Mouse (Mus musculus): ENCODE measurements at regions not wholly inside any gene's neighbourhood (a gene's known extent, or its start where the extent isn't known, plus 50 kb on each side); places are given as distances from the start of the nearest gene placed in this dataset.
"Not testable (repeated sequence)": the region's sequence is repeated elsewhere in the genome, so short reads cannot be mapped to it uniquely, and the experiment has no call there.

DNA sequence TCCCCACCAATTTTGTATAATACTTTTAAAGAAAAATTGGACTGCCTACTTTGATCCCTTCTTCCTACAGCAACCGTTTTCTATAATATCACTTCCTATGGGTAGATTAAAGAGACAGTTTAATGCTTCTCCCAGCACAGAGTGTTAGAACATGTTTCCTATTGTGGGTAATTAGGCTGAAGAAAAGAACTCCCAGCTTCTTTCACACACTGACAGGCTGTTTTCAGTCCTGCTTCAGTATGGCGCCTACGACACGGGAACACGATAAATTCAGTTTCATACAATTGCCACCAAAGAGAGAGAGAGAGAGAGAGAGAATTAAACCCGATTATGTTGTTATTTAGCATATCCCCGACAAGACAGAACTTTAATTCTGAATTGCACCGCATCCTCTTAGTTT, 644.5 kb upstream of the Gm19410 start:
- DNase-seq (ENCODE audit: low read depth, low spot score), result no peak

DNA sequence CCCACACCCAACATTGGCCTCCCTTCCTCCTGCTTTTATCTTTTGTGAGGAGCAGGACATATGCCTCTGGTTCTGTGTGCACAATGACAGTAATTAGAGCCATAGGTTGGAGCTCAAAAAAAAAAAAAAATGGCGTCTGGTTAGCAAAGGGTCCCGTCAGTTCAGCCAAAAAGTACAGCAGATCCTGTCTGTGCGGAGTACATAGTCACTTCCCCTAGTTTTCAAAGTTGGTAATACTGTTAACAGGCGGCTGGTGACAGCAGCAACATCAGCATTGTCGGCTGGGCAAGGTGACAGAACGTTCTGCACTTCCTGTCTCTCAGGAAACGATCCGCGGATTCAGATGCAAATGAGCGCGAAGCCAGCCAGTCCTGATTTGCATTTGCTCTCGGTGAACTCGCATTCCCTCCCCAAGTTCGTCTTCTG, 642.4 kb upstream of the Gm19410 start:
- DNase-seq (ENCODE audit: low read depth, low spot score), result peak; percentile 30

DNA sequence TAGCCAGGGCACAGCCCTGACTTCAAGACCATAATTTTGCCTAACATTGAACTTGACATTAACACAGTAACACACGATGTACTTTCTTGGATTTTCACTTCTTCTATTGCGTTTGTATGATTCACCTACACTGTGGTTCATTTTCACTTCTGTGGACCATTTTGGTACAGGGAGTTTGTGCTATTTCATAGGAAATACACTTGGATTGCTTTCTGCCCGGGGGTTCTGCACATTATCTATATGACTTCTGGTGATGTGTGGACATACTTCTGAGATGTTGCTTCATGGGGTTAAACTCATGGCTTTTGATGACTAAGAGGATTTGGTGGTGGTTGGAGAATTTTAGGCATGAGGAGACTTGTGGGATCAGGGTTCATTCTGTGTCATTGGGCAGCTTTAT, 640.4 kb upstream of the Gm19410 start:
- DNase-seq (ENCODE audit: low read depth, low spot score), result no peak

DNA sequence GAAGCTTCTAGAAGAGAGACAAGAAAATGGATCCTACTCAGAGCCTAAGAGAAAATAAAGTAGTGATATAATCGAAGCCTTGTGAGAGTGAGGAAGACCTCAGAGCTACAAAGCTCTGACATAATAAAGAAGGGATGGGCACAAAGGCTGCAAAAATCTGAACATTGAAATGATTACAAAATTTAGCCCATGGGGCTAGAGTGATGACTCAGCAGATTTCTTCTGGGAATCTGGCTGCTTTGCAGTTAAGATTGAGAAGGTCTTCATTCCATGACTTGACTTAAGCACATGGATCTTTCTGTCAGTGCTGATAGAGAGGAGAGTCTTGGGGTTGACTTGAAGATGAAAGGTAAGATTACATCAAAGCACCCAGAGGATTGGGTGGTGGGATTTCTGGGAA, 633.3 kb upstream of the Gm19410 start:
- DNase-seq (ENCODE audit: low read depth, low spot score), result no peak

DNA sequence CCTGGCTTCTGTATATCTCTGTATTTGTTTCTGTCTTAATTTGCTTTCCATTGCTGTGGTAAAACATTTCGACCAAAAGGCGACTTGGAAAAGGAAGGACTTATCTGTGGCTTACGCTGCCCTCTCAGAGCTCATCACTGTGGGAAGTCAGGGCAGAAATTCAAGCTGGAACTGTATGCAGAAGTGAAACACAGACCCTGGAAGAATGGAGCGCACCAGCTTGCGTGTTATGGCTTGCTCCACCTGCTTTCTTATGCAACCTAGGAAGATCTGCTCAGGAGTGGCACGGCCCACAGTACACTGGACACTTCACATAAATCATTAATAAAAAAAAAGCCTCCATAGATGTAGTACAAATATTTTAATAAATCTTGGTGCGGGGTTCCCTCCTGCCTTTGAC, 630.0 kb upstream of the Gm19410 start:
- no peak for DNase-seq (ENCODE audit: low read depth, low spot score)

DNA sequence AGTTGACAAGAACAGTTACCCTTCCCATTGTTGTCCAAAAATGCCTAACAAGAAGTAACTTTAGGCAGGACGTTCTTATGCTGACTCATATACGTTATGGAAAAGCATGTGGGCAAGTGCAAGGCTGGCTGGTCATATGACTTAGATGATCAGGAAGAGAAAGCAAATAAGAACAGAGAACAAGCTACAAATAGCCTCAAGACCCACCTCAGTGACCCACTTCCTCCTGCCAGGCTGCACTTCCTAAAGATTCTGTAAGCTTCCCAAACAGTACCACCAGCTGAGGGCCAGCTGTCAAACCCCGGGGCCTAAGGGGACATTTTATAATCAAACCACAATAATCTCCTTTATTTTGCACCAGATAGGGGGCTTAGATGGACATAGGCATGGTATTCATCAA, 628.9 kb upstream of the Gm19410 start:
- DNase-seq (ENCODE audit: low read depth, low spot score), result no peak

DNA sequence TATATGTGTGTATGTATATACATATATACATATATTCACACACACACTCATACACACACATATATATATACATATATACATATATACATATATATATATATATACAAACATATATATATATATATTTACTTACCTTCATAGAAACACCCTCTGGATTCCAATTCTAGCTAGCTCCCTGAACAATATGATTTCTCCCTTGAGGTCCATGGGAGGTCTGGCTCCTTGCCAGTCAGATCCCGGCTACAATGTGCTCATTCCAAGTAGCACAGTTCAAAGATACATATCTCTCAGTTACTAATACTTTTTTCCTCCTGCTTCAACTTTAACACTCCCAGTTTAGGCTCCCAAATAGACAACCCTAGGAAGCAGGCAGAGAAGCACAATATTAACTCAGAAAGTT, 624.8 kb upstream of the Gm19410 start:
- DNase-seq (ENCODE audit: low read depth, low spot score), result no peak

DNA sequence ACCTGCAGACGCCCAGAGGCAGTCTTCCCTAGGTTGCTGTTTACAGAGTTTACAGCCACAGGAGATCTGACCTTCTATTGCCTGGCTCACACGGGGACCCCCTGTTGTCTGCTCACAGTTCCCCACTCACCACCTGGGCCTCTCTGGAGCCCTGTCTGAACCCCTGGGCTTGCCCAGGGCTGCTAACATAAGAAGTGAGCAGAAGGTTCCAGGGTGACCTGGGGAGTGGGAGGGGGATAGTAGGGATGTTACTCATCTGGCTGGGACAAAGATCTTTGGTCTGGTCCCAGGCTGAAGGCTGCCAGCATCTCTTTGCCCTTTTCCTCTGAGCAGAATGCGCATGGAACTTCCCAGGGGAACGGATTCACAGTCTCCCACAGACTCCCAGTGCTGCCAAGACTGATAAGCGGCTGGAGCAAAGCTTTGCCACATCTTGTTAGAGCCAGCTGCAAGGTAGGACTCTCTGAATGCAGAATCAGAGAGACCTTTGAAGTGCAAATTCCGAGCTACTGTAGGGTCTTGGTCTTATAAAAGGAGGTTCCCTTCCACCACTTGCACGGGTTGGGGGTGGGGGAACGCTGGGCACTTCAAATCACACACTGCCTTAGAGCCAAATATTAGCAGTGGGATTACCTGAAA, 622.5 kb upstream of the Gm19410 start:
- no peak for DNase-seq (ENCODE audit: low read depth, low spot score)

DNA sequence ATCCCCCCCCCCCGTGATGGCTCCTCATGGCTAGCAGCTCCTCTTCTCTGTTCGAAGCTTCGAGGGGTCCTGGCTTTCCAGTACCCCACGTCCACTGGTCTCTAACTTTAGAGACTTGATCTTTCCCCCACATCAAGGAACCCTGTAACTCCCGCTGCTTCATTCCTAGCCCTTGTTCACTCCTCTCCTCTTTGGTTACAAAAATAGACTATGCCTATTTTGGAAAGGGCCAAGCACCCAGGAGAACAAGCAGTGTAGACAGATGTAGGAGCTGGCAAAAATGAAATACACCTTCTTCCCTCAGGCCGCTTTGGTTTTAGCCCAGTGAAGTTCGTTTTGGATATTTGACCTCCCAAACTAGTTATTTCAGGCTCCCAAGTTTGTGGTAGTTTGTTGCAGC, 621.9 kb upstream of the Gm19410 start:
- DNase-seq (ENCODE audit: low read depth, low spot score), result no peak

DNA sequence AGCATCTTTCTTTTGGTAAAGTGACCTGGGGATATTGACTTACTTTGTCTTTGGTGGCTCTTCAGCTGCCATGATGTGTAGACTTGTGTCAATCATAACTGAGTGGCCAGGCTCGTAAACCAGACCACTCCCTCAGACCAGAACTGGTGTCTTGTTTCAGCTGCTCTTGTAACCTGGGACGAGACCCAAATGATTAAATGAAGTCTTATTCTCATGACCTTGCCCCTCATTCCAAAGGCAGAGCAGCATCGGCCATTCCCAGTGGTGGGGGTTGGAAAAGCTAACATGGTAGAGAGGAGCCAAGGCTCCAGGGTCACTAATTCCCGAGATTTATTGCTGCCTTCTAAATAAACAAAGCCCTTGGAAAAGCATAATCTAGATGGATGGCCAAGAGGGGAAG, 621.2 kb upstream of the Gm19410 start:
- DNase-seq (ENCODE audit: low read depth, low spot score), result no peak

DNA sequence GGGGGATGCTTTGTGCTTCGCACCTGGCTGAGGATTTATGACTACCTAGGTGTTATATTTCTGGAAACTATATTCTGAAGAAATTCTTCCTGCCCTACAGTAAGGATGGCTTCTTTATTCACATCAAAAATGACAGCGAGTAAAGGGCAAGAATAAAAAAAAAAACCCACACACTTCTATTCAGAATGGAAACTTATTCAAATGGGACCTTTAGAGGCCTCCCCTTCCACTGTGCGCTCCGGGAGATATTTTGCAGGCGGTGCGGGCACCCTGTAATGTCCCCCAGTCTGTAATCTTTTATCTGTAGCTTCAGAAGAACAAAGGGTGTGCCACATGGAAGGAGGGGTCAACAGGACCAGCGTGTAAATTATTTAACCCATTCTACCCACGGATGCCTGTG, 618.1 kb upstream of the Gm19410 start:
- DNase-seq (ENCODE audit: low read depth, low spot score), result no peak

DNA sequence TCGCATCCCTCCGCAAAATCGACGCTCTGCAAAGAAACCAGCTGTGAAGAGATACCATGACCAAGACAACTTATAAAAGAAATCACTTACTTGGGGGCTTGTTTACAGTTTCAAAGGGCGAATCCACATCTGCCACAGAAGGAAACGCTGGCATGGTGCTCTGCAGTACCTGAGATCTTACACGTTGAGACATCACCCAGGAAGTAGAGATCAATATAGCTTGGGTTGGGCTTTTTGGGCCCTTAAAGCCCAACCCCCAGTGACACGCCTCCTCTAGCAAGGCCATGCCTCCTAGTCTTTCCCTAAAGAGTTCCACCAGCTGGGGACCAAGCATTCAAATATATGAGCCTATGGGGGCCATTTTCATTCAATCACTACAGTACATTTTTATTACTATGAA, 617.6 kb upstream of the Gm19410 start:
- no peak for DNase-seq (ENCODE audit: low read depth, low spot score)

DNA sequence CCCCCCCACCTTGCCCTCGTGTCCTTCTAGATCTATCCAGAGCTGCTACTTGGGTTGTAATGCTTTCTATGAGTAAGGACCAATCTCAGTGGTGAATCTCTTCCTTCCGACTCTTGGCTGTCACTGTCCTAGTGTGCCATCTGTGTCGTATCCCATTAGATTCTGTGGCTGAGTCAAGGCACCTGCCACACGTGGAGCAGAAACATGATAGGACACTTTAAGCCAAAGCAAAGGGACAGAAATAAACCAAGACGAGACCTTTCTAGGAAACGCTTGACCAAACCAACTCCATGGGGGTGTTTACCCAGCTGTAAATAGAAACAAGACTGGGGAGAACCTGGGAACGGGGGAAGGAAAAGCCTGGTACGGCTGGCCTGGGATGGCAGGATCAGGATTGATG, 613.0 kb upstream of the Gm19410 start:
- no peak for DNase-seq (ENCODE audit: low read depth, low spot score)

DNA sequence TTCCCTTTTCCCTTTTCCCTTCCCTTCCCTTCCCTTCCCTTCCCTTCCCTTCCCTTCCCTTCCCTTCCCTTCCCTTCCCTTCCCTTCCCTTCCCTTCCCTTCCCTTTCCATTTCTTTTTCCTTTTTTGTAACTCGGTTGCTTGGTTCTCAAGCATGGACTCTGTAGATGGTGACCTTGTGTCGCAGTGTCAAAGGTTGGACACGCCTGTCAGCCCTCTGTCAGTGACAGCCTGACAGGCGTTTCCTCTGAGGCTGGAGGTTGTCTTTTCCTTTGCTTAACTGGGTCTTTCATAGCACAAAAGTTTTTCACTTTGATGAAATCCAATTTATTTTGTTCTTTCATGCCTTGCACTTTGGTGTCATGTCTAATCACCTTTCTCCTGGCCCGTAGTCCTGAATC, 609.3 kb upstream of the Gm19410 start:
- DNase-seq (ENCODE audit: low read depth, low spot score), result no peak

DNA sequence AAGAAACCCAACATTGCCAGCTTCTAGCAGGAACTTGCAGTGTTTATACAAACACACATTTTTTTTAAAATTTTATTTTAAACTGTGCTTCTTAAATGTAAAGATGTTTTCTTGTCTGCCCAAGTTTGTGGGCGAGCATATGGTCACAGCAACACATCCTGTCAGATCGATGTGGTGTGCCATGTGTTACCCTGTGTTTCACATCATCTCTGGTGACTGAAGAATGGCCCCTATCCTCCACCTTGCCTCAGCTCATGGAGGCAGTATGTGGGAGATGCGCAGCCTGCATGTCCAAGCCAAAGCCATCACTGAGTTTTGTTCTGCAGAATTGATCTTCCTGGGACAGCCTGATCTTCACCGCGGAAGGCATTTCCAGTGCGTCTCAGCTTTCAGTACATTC, 607.9 kb upstream of the Gm19410 start:
- DNase-seq (ENCODE audit: low read depth, low spot score), result no peak

DNA sequence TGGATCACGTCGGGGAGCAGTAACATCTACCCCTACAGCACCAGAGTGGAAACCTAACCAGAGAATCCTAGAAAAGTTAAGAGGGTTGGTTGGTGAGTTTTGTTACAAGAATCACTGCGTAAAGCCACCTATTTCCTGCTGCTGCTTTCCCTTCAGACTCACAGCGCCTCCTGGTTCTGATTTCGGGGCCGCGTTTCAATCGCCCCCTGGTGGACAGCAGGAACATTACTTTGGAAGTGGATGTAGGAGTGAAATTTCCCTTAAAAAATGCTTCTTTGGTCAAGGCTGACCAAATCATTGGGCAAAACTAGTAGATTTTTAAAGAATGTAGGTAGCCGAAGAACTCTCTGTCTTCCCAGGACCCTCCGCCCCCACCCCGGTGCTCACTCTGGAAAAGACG, 606.3 kb upstream of the Gm19410 start:
- DNase-seq (ENCODE audit: low read depth, low spot score), result peak; percentile 28

DNA sequence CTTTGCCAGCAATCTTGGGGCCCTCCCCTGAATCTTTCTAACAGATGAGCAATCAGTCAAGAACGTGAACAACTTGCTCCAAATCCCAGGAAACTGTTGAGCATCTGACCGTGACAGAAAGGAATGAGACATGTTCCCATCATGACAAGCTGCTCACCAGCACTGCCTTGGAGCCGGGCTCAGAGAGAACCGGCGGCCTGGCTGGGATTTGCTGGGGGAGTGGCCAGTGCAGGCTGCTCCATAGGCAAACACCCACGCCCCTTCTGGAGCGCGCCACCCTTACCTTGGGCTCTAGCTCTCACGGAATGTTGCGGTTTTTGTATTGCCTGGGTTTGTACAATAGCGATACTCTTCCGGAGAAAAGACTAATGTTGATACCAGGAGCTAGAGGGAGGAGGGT, 605.4 kb upstream of the Gm19410 start:
- no peak for DNase-seq (ENCODE audit: low read depth, low spot score)

DNA sequence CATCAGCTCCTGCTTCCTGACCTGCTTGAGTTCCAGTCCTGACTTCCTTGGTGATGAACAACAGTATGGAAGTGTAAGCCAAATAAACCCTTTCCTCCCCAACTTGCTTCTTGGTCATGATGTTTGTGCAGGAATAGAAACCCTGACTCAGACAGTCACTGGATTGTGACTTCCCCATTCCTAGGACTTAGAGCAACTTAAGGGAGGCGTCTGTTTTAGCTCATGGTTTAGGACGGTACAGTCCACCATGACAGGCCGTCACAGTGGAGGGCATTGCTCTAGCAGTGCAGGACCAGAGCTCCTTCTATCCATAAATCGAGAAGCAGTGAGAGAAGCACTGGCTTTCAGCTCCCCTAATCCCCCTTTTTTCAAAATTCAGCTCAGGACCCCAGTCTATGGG, 603.4 kb upstream of the Gm19410 start:
- DNase-seq (ENCODE audit: low read depth, low spot score), result not testable (repeated sequence)

DNA sequence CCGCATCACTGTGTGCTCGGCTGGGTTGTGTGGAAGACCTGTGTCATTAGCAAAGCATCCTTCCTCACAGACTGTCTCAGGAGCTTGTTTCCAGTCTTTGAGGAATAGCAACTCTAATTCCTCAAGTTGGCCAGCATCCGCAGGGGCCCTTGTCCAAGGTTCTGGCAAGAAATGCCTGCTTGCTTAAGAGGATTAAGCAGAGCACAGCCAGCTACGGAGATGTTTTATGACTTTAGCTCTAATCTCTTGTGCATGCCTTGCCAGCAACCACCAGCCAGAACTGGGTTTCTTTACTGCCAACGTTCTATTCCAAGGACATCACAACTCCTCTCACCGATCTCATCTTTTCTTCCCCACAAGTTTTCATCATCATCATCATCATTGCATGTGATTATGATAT, 599.0 kb upstream of the Gm19410 start:
- no peak for DNase-seq (ENCODE audit: low read depth, low spot score)

DNA sequence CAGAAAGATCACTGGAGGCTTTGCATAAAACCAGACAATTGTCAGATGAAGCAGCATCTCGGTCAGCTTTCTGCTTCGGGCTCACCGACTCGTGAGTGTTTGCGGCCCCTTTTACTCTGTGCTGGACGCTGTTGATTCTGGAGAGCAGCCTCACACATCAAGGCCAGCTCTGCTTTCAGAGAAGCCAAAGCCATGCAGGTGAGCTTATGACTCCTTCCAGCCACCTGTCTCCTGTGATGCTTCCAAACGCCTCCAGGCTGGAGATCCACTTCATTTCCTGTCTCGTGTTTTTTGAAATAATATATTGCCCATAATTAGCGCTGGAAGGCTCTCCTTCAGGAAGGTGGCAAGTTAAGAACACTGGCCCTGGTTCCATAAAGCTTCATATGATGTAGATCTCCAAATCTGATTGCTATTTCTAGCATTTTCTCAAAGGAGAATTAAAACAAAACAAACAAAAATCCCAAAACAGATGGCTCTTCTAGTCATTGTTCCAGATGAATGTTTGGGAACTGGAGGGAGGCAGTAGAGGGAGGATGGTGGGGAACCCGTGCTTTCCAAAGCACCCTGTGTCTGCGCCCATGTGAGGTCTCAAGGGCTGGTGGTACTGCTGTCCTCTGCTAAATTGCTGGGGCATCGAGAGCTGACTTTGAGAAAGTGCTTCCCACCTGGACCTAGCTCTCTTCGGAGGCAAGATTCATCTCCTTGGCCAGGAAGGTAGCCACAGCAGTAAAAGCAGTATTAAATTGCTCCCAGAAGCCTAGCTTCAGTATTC, 593.9 kb upstream of the Gm19410 start:
- no peak for DNase-seq (ENCODE audit: low read depth, low spot score)

DNA sequence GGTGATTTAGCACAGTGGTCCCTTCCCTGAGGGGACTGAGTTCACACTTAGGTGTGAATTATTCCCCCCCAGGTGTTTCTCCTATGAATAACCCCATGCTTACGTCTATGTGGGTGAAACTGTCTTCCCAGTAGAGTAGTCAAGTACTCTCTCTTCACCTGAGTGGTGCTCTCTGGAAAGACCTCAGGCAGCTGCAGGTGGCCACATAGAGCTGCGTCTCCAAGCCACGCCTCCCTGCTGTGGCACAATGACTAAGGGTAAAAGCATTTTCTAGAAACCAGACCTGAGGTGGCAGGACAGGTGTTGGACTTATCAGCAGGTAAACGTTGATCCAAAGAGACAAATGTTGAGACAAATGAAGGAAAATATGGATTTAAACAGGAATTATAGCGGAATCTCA, 588.3 kb upstream of the Gm19410 start:
- DNase-seq (ENCODE audit: low read depth, low spot score), result no peak

DNA sequence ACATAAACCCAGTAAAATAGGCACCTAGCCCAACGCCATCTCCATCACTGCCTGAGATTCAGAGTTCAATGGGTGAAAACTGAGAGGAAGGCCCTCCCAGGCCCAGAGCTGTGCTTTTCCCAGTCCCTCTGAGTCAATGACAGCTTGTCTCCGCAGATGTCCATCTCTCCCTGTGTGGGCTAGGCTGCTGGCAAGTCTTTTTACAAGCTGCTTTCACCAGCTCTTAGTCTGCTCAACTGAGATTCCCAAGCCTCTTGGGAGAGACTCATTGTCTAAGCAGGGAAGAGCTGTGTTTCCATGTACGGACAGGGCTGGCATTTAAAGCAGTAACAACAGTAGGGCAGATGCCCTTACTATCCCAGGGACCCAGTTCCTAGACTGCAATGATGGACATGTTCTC, 585.5 kb upstream of the Gm19410 start:
- DNase-seq (ENCODE audit: low read depth, low spot score), result no peak

DNA sequence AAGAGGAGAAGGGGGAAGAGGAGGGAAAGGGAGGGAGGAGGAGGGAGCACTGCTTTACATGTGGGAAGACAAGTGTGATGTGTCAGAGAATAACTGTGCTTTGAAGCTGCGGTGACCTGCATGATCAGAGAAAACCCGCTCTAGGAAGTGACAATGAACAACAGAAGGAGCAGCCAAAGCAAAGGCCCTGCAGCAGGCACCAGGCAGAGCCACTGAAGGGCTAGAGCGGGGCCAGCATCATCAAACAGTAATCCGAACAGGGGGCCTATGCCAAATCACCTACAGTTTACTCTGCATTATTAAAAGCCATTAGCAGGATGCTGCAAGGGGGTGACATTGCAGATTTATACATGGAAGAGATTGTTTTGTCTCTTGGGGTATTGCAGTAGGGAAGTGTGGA, 583.4 kb upstream of the Gm19410 start:
- no peak for DNase-seq (ENCODE audit: low read depth, low spot score)

DNA sequence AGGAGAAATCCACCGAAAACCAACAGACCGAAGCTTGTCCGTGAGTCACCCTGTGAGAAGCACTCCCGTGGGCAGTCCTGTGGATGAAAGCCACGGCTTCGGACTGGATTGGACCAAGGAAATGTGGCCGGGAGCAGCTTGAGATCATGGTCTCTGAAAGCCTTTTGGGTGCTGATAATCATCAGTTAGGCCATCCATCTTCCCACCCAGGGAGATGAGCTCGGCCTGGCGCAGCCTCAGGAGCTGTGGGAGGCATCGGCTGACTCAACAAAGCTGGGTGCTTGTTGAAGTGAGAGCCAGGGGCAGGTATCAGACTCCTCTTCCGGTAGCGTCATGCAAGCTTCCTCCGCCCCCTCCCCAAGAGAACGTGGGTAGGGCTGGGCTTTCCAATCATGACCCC, 582.2 kb upstream of the Gm19410 start:
- no peak for DNase-seq (ENCODE audit: low read depth, low spot score)

Measured in brain, embryonic 18.5 days (tissue).